Mouse (Mus musculus) cerebellum, postnatal 10 days (tissue): ENCODE measurements around the gene Fam57b.
"Not testable (repeated sequence)": the region's sequence is repeated elsewhere in the genome, so short reads cannot be mapped to it uniquely, and the experiment has no call there.

Experiments used
- DNase-seq, 2 experiments: peaks; one replicate each; pipeline ENCODE4 v3.0.0; 2021; ENCODE audit warnings: mixed read lengths in 2 of 2

Fam57b gene

GRCm38 (mm10) chr7:126778147-126778546 lies 19.3 kb upstream of the Fam57b start:
- DNase-seq = peak in 1 of 2 experiments; percentile 44

GRCm38 (mm10) chr7:126779101-126779500 lies 18.4 kb upstream of the Fam57b start:
- DNase-seq = not testable (repeated sequence)

GRCm38 (mm10) chr7:126779983-126780970 lies 17.2 kb upstream of the Fam57b start:
- DNase-seq = peak; percentile 96 to 97

GRCm38 (mm10) chr7:126780971-126781635 lies 16.4 kb upstream of the Fam57b start, which contains the start of gene Tbx6:
Tbx6 (plus strand) TSS chr7:126781483.
- peak; percentile 72 to 75 for DNase-seq

GRCm38 (mm10) chr7:126781661-126782370 lies 15.7 kb upstream of the Fam57b start:
- DNase-seq = no peak

GRCm38 (mm10) chr7:126782693-126783092 lies 14.8 kb upstream of the Fam57b start:
- no peak for DNase-seq

GRCm38 (mm10) chr7:126784469-126784868 lies 13.0 kb upstream of the Fam57b start:
- DNase-seq = peak; percentile 43 to 48

- no peak for DNase-seq
Measured at GRCm38 (mm10) chr7:126785056-126785455, 12.4 kb upstream of the Fam57b start.

GRCm38 (mm10) chr7:126786142-126786541 lies 11.3 kb upstream of the Fam57b start:
- no peak for DNase-seq

GRCm38 (mm10) chr7:126789141-126789540 lies 8.3 kb upstream of the Fam57b start:
- DNase-seq = no peak

- DNase-seq = peak; percentile 98 to 99
Measured at GRCm38 (mm10) chr7:126791851-126792720, 5.4 kb upstream of the Fam57b start, which contains the start of gene Ppp4c. Ppp4c (minus strand) TSS chr7:126792496.

- DNase-seq = no peak
Measured at GRCm38 (mm10) chr7:126792721-126793443, 4.6 kb upstream of the Fam57b start.

- no peak for DNase-seq
Measured at GRCm38 (mm10) chr7:126793456-126794270, 3.8 kb upstream of the Fam57b start.

- no peak for DNase-seq
Measured at GRCm38 (mm10) chr7:126794271-126794605, 3.2 kb upstream of the Fam57b start.

GRCm38 (mm10) chr7:126795387-126796317 lies 1.8 kb upstream of the Fam57b start:
- DNase-seq = no peak

GRCm38 (mm10) chr7:126796350-126796932 lies 1.0 kb upstream of the Fam57b start:
- peak; percentile 80 to 82 for DNase-seq

GRCm38 (mm10) chr7:126798127-126799049 lies 920 bp downstream of the Fam57b start:
- peak; percentile 60 to 72 for DNase-seq

- DNase-seq = peak; percentile 97 to 99
Measured at GRCm38 (mm10) chr7:126799050-126799467, 1.6 kb downstream of the Fam57b start.
